Mouse (Mus musculus): ENCODE results near the gene Stx6.

The Stx6 gene

GRCm38 (mm10) chr1:155215066-155215764 is 56.7 kb downstream of the Stx6 start:
- POLR2A ChIA-PET: interaction anchor here in 2 of 4 experiments (1.0 to 2.0 kb wide), 5 partner anchors 9 to 192 kb away, joined by 3 to 7 read pairs (median 4); no protein-coding TSS in a partner anchor
- CTCF ChIA-PET: interaction anchor here in 3 of 4 experiments (0.5 to 3.8 kb wide), 7 partner anchors 8 to 201 kb away, joined by 3 to 19 read pairs (median 4); no protein-coding TSS in a partner anchor

- POLR2A ChIA-PET: interaction anchor here in 3 of 4 experiments (1.0 to 2.3 kb wide), 7 partner anchors 117 to 169 kb away, joined by 3 to 10 read pairs (median 5); partner anchors contain the start of gene Ier5 (in 1 of the 3)
- CTCF ChIA-PET: interaction anchor here in 2 of 4 experiments (0.6 to 3.8 kb wide), 8 partner anchors 65 to 210 kb away, joined by 3 to 19 read pairs (median 4); no protein-coding TSS in a partner anchor
These were observed 57.8 kb downstream of the Stx6 start for GRCm38 (mm10) chr1:155216313-155216712.

- ChIA-PET POLR2A (interaction anchor here in 3 of 4 experiments (1.0 to 2.3 kb wide), 8 partner anchors 28 to 170 kb away, joined by 3 to 10 read pairs (median 4); partner anchors contain the start of genes BC034090 (in 1 of the 3) and Ier5 (in 1 of the 3)), CTCF (interaction anchor here in 3 of 4 experiments (0.5 to 4.9 kb wide), 14 partner anchors 11 to 487 kb away, joined by 3 to 30 read pairs (median 5); no protein-coding TSS in a partner anchor)
These were observed 58.3 kb downstream of the Stx6 start for GRCm38 (mm10) chr1:155216844-155217243.

- ChIA-PET POLR2A (interaction anchor here in 3 of 4 experiments (0.7 to 2.3 kb wide), 6 partner anchors 27 to 169 kb away, joined by 3 to 10 read pairs (median 6); partner anchors contain the start of genes BC034090 (in 1 of the 3) and Ier5 (in 1 of the 3)), CTCF (interaction anchor here (0.6 to 4.9 kb wide), 21 partner anchors 13 to 420 kb away, joined by 3 to 30 read pairs (median 4); no protein-coding TSS in a partner anchor)
These were observed 59.5 kb downstream of the Stx6 start for GRCm38 (mm10) chr1:155217865-155218541.

- POLR2A ChIA-PET: interaction anchor here in 2 of 4 experiments (1.0 to 1.1 kb wide), 2 partner anchors 8 to 168 kb away, joined by 3 to 4 read pairs; no protein-coding TSS in a partner anchor
- CTCF ChIA-PET: interaction anchor here in 3 of 4 experiments (0.6 to 4.9 kb wide), 7 partner anchors 62 to 241 kb away, joined by 3 to 30 read pairs (median 6); no protein-coding TSS in a partner anchor
These were observed 60.4 kb downstream of the Stx6 start for GRCm38 (mm10) chr1:155218924-155219323.

- CTCF ChIA-PET: interaction anchor here in 2 of 4 experiments (1.2 to 1.6 kb wide), 3 partner anchors 194 to 196 kb away, joined by 3 to 5 read pairs (median 4); no protein-coding TSS in a partner anchor
These were observed 63.7 kb downstream of the Stx6 start for GRCm38 (mm10) chr1:155222101-155222669.

GRCm38 (mm10) chr1:155223036-155223435 is 64.5 kb downstream of the Stx6 start:
- POLR2A ChIA-PET: interaction anchor here in 2 of 4 experiments (0.9 to 1.9 kb wide), 4 partner anchors 22 to 173 kb away, joined by 3 to 7 read pairs (median 5); partner anchors contain the start of genes BC034090 (in 1 of the 2) and Ier5 (in 1 of the 2)
- CTCF ChIA-PET: interaction anchor here in 2 of 4 experiments (1.2 to 1.7 kb wide), 5 partner anchors 19 to 197 kb away, joined by 4 to 19 read pairs (median 5); partner anchors contain the start of gene BC034090 (in 1 of the 2)

More at GRCm38 (mm10) chr1:155222101-155222669, 63.7 kb downstream of the Stx6 start:
- POLR2A ChIA-PET: interaction anchor here in 2 of 4 experiments (0.9 to 1.9 kb wide), 3 partner anchors 22 to 169 kb away, joined by 3 to 7 read pairs (median 3); partner anchors contain the start of genes BC034090 (in 1 of the 2) and Ier5 (in 1 of the 2)

- ChIA-PET POLR2A (interaction anchor here in 3 of 4 experiments (0.8 to 2.0 kb wide), 16 partner anchors 9 to 174 kb away, joined by 3 to 15 read pairs (median 4); partner anchors contain the start of genes Ier5 (in 2 of the 3) and BC034090 (in 1 of the 3)), CTCF (interaction anchor here (0.5 to 2.1 kb wide), 84 partner anchors 8 to 1034 kb away, joined by 3 to 19 read pairs (median 4); partner anchors contain the start of gene BC034090 (in 3 of the 4))
These were observed 65.5 kb downstream of the Stx6 start for GRCm38 (mm10) chr1:155223849-155224554.

GRCm38 (mm10) chr1:155229464-155230411 is 71.2 kb downstream of the Stx6 start:
- ChIA-PET POLR2A (interaction anchor here in 3 of 4 experiments (0.7 to 2.2 kb wide), 5 partner anchors 14 to 158 kb away, joined by 3 to 5 read pairs (median 4); partner anchors contain the start of genes BC034090 (in 2 of the 3) and Ier5 (in 2 of the 3)), CTCF (interaction anchor here in 1 of 4 experiments (0.6 kb wide), 1 partner anchor 189 kb away, joined by 3 read pairs; no protein-coding TSS in a partner anchor)

GRCm38 (mm10) chr1:155232385-155232784 is 73.9 kb downstream of the Stx6 start:
- ChIA-PET CTCF (interaction anchor here (0.6 to 3.3 kb wide), 8 partner anchors 8 to 233 kb away, joined by 3 to 18 read pairs (median 4); no protein-coding TSS in a partner anchor), POLR2A (interaction anchor here in 2 of 4 experiments (0.5 to 1.6 kb wide), 7 partner anchors 8 to 192 kb away, joined by 3 to 7 read pairs (median 3); partner anchors contain the start of gene BC034090 (in 1 of the 2))

GRCm38 (mm10) chr1:155232786-155233185 is 74.3 kb downstream of the Stx6 start:
- ChIA-PET CTCF (interaction anchor here (0.6 to 3.3 kb wide), 7 partner anchors 9 to 232 kb away, joined by 3 to 18 read pairs (median 5); no protein-coding TSS in a partner anchor), POLR2A (interaction anchor here in 2 of 4 experiments (0.5 to 1.6 kb wide), 7 partner anchors 9 to 1298 kb away, joined by 3 to 7 read pairs (median 4); partner anchors contain the start of gene BC034090 (in 1 of the 2))

- POLR2A ChIA-PET: interaction anchor here in 2 of 4 experiments (0.6 to 2.1 kb wide), 4 partner anchors 9 to 1298 kb away, joined by 3 to 9 read pairs (median 4); no protein-coding TSS in a partner anchor
These were observed 74.9 kb downstream of the Stx6 start for GRCm38 (mm10) chr1:155233378-155233777.

GRCm38 (mm10) chr1:155233931-155234607 is 75.6 kb downstream of the Stx6 start:
- CTCF ChIA-PET: interaction anchor here in 3 of 4 experiments (1.0 to 3.3 kb wide), 5 partner anchors 10 to 16 kb away, joined by 3 to 18 read pairs (median 4); no protein-coding TSS in a partner anchor
- POLR2A ChIA-PET: interaction anchor here in 2 of 4 experiments (0.6 to 2.1 kb wide), 6 partner anchors 8 to 1346 kb away, joined by 3 to 9 read pairs (median 4); partner anchors contain the start of gene Ier5 (in 1 of the 2)

More at GRCm38 (mm10) chr1:155233378-155233777, 74.9 kb downstream of the Stx6 start:
- CTCF ChIA-PET: interaction anchor here (0.6 to 3.3 kb wide), 5 partner anchors 9 to 220 kb away, joined by 3 to 18 read pairs (median 4); no protein-coding TSS in a partner anchor

- CTCF ChIA-PET: interaction anchor here in 3 of 4 experiments (1.2 to 2.3 kb wide), 4 partner anchors 11 to 45 kb away, joined by 3 to 16 read pairs (median 5); no protein-coding TSS in a partner anchor
- POLR2A ChIA-PET: interaction anchor here in 2 of 4 experiments (1.1 to 3.3 kb wide), 3 partner anchors 9 to 136 kb away, joined by 3 to 16 read pairs (median 5); partner anchors contain the start of genes BC034090 (in 1 of the 2) and Ier5 (in 1 of the 2)
These were observed 77.1 kb downstream of the Stx6 start for GRCm38 (mm10) chr1:155235641-155236040.
